Mouse (Mus musculus) liver, adult (tissue): ENCODE results near the gene Fat4.

Experiments used
- GATA4 ChIP-seq: IDR thresholded peaks from 2 replicates; pipeline ENCODE4 v1.6.1; 2014; ENCODE audit warnings: mild to moderate bottlenecking, low read length; ENCODE audit not compliant: insufficient replicate concordance

Gene Fat4

DNA sequence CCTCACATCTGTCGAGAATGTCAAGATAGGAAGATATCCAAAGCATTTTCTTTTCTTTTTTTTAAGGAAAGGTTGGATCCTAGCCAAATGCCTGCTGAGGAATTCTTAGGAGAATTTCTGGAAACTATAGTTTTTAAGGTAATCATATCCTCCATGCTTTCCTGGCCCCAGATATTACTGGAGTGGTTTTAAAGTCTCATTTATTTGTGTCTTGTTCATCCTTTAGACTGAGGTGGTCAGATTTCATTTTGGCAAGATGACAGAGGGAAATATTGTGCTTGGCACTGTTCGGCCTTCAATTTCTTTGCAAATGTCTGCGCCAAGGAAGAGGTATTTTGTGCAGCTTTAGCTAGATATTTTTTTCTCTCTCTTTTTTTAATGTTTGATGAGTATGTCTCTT lies 42.0 kb downstream of the Fat4 start:
- no peak for TF ChIP-seq GATA4

DNA sequence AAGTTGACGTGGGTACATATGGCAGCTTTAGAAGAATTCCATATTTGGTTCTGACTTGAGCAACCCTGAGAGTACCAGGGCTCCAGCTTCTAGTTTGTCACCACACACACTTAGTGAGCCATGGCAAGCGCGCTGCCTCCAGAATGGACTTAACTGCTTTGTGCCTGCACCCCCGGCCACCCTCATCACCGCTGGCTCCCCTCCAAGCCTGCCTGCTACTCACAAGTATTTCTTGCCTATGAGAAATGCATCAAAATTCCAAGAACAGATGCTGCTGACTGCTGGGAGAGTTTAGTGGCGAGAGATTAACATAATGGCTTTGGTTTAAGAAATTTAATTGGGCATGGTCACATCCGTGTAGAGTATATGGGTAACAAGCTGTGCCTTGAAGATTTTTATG lies 48.0 kb downstream of the Fat4 start:
- no peak for TF ChIP-seq GATA4

DNA sequence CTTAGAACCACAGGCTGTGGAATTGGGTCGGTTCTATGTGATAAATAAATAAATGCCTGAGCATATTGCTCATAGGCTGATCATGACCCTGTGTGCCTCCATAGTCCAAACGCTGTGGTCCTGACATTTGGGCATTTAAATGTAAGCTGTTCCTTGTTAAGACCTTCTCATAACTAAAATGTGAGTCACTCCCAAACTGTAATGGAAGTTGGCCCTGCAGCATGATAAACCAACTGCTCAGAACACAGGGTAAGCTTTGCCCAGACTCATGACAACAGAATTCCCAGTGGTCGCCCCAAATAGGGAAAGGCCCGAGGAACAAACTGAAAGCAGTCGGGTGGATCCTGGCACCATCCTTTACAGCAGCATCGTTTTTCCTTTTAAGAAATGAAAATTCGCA lies 49.7 kb downstream of the Fat4 start:
- no peak for TF ChIP-seq GATA4

DNA sequence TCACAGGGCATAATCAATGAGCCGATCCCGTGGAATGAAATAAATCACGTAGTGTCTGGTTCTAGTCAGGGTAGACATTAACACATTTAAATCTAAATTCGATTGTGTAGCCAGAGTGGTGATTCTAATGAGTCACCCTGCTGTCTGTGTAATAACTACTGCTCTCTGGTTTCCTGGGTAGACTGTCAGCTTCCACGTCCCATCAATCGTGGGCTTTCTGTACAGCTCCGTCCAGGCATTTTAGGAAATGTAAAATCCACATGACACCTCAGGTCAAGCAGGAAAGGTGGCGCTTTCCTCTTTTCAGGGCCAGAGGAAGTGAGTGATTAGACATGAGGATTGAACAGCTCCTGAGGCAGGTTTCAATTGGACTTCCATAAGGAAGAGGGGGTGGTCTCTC lies 50.4 kb downstream of the Fat4 start:
- TF ChIP-seq GATA4, result peak; percentile 84

DNA sequence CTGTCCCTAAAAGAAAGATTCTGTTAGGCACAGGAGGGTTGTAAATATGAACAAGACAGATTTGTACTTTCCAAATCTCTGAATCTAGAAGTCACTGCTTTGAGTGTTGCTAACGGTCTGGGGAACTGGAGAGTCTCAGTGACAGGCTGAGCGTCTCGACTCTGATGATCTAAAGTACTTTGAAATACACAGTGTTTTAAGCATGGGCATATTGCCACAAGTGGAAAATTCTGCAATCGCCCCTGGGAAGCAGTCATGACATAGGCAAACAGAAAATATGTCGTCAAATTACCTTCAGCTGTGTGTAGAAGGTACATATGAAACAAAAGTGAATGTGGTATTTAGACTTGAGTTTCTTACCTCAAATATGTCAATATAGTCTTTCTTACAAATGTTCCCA lies 51.4 kb downstream of the Fat4 start:
- TF ChIP-seq GATA4, result no peak

DNA sequence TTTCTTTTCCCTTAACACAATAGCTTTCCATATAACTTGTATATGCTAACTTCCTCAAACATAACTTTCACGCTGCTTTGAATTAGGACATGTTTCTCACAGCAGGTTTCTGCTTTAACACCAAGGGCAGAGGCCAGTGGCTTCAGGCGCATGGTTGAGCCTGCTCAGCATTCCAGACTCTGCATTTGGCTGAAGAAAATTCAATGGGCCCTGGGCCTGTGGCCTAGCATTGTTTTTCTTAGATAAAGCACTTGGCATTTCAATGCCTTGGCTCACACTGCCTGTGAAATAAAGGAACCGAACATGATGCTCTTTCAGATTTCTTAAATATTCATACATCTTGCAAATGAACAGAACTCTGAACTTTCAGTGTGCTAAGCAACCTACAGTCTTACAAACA lies 52.8 kb downstream of the Fat4 start:
- peak; percentile 52; the same call in 1 of the 2 replicates for TF ChIP-seq GATA4

DNA sequence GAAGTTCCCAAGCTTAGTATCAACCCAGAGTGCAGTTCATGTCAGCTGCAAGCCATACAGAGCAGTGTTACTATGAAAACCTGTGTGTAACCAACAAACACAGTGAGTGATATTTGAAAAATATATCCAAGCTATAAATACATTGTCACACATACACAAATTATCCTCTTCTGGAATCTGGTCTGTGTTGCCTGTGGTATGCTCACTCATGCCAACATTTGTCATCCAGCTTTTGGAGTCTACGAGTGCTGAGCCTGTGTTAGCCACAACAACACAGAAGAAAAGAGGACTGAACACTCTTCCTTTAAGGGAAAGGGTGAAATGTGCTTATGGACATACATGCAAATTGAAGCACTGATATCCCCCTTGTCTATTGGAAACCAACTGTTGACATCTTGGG lies 53.6 kb downstream of the Fat4 start:
- TF ChIP-seq GATA4, result no peak

DNA sequence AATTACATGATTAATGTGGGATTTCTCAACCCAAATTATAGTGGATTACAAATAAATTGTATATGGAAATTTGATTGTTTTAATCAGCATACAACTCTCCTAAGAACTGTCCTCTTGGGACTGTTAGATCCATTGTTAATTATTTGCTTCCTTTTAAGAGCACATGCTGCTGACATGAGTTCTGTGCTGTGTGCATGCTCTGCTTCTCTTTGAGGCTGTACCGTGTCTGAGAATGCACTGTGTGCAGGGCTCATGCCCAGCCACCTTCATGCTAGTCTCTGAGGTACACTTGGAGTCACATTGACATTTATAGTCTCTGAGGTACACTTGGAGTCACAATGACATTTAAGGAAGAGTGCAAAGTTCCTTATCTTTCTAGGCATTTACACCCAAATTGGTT lies 58.4 kb downstream of the Fat4 start:
- TF ChIP-seq GATA4, result no peak

DNA sequence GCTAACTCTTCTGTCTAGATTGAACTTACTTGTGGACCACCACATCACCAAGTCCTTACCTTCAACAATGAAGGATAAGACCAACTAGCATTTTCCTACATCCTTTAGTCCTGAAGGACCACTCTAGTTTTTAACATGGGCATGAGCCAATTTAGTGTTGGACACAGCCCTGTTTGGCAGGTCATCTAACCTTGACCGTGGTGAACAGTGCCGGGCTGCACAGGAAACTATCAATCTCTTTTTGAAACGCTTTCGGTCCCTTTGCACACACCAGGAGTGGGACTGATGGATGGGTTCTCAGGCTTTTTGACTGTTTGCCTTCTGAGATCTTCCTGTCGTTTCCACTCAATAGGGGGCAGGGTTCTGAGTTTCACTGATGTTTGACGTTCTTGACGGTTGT lies 61.0 kb downstream of the Fat4 start:
- TF ChIP-seq GATA4, result no peak

DNA sequence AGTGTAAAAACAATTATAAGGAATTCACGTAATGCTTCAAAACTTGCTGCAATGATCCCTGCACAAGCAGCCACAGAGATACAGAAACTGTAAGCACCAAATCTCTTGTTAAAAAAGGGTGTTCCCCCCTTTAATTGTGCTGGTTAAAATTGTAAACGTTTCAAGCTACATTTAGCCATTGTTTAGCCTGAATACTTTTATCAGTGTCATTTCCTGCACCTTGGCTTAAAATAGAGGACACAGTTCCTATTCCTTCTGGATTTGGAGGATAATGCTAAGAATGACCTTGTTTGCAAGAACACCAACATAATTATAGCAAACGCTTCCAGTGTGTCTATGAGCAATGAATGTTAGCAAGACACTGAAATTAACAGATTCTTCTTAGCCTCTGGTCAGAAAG lies 65.9 kb downstream of the Fat4 start:
- peak; percentile 89 for TF ChIP-seq GATA4

DNA sequence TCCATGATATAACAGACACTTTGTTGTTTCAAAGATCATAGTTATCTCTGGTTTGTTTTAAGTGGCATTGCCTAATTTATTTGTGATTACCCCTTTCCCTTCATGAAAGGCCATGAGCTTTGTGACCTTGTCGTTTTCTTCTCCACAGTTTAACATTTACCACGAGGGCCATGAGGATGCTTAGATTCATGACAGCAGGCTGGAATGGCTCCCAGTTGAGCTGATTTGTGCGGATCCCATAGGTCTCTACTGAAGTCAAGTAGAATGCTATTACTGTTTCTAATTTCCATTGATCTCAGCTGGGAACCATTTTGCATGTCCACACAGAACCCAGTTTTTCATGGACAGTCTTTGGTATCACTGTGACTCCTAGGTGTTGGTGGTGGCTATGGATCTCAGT lies 67.5 kb downstream of the Fat4 start:
- TF ChIP-seq GATA4, result no peak

DNA sequence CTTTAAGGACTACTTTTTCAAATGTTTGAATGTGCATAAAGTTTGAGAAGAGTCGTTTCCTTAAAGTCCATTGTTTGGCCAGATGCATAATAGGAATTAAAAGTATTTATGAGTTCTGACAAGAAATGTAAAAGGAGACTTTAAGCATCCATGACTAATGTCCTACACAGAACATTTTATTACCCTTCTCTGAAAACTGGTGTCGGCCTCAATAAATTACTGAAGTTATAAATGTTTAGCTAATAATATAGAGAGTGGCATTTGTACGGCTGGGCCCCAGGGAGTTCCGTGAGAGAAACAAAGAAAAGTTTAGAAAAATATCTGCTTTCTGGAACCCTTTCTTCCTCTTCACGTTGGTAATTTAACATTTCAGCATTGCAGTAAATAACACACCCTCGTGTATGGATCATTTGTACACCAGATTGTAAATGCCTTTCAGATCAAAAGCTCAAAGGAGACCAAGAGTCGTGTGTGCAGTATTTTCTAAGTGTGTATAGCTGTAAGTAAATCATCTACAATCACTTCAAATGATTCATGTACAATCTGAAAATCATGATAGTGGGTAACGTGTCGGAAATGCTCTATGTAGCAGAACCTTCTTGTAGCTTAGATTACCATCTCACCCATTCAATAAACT lies 69.4 kb downstream of the Fat4 start:
- TF ChIP-seq GATA4, result no peak

DNA sequence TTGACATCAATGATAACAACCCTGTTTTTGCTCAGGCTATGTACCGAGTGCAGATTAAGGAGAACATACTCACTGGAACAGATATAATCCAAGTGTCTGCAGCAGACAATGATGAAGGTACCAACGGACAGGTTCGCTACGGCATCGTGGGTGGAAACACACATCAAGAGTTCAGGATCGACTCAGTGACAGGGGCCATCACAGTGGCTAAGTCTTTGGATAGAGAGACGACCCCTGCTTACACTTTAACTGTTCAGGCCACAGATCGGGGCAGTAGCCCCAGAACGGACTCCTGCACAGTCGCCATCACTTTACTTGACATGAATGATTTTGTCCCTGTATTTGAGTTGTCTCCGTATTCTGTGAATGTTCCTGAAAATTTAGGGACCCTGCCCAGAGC lies 70.4 kb downstream of the Fat4 start:
- no peak for TF ChIP-seq GATA4

DNA sequence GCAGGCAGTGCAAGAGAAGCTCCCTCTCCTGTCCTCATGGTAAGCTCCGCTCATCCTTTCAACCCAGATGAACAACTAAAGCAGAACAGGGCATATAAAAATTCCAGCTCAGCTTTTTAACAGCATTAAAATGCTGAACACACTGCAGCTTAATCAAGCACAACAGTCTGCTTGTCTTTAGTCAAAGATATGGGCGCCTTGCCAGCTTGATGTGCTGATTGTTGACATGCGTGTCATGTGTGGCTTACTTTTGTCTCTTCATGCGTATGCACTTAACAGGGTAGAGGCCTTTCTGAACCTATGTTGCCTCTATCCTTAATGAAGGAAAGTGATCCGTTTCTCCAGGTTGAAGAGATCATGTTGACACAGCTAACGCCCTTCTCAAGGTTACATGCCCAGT lies 75.6 kb downstream of the Fat4 start:
- TF ChIP-seq GATA4, result no peak

DNA sequence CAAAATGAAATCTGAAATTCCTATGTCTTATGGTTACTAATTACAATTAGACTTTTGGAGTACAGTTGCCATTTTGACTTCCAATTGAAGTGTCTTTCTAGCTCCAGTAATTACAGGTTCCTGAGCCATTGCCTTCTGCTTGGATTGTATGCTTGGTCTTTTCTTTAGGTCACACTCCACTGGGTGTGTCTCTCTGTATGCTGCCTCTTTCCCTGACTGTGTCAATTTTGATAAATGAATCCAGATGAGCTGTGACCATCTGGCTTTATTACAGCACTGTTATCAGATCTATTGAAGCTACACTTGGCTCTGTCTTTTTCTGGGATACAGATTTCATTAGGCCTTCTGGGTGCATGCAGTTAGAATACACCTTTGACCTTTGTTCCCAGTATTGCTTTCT lies 80.7 kb downstream of the Fat4 start:
- no peak for TF ChIP-seq GATA4

DNA sequence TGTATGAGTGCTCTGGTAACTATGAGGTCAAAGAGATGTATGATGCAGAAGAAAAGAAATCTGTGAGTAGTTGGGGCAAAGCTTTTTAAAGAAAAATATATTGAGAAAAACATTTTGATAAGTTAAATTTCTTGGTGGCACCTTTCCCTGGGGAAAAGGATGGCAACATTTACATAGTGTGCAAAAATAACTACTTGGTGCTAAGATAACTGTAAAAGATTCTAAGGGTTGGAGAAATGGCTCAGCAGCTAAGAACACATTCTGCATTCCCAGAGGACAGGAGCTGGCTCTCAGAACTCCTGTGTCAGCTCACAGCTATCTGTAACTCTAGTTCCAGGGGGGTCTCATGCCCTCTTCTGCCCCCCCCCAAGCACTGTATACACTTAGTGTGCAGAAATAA lies 99.6 kb downstream of the Fat4 start:
- TF ChIP-seq GATA4, result no peak

DNA sequence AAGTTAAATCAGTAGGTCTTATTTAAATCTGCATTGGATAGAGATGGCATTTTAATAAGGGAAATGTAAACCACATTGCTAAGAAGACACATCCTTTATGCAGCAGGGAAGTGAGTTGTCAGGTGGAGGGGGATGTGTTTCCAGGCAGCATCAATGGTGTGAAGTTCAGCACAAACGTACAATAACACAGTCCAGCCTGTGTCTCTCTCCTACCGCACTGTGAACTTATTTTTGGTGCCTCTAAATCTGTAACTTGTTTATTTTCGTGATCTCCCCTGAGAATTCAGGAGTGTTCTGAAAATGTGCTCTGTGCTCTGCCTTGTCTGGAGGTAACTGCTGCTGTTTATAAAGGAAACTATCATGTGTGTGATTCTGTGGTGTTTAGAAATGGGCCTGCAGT lies 102.4 kb downstream of the Fat4 start:
- TF ChIP-seq GATA4, result no peak

DNA sequence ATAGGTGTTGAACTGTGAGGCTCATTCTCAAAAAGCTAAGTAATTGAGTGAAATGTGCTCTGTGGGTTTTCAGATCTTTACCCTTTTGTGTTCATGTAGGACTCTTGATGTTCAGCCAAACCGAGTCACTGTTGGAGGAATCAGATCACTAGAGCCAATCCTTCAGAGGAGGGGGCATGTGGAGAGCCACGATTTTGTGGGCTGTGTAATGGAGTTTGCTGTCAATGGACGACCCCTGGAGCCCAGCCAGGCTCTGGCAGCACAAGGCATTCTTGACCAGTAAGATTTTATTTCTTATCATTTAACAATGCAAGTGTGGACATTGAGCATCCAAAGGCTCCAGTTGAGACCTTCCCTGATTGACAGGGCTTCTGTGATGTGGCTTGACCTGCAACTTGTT lies 113.3 kb downstream of the Fat4 start:
- no peak for TF ChIP-seq GATA4
